Mouse (Mus musculus) liver, postnatal 0 days (tissue): ENCODE measurements around the gene Dph6.
"Not testable (repeated sequence)": the region's sequence is repeated elsewhere in the genome, so short reads cannot be mapped to it uniquely, and the experiment has no call there.

ENCODE experiments used
- CTCF ChIP-seq: sonication (generic); IDR thresholded peaks from 2 replicates; pipeline ENCODE4 v1.5.1; 2016; ENCODE audit warnings: antibody characterized with exemption, low read depth
- EP300 ChIP-seq: IDR thresholded peaks from 2 replicates; pipeline ENCODE4 v1.6.1; 2016; ENCODE audit warnings: antibody characterized with exemption, low read depth, mild to moderate bottlenecking

DNA sequence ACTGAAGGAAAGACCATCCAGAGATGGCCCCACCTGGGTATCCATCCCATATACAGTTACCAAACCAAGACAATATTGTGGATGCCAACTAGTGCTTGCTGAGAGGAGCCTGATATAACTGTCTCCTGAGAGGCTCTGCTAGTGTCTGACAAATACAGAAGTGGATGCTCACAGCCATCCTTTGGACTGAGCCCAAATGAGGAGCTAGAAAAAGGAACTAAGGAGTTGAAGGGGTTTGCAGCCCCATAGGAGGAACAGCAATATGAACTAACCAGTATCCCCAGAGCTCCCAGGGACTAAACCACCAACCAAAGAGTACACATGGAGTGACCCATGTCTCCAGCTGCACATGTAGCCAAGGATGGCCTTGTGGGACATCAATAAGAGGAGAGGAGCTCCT, 49.6 kb downstream of the Dph6 start:
- TF ChIP-seq EP300, CTCF: not testable (repeated sequence)
